Mouse (Mus musculus): ENCODE measurements around the gene Igsf8. TPM values are rescaled to one million over a fixed set of nuclear protein-coding genes. Genes with fewer than 3 reads are reported as not detected.

Igsf8 gene
- polyA plus RNA-seq, 1 experiment from 2014 or later: 66.2 TPM

DNA sequence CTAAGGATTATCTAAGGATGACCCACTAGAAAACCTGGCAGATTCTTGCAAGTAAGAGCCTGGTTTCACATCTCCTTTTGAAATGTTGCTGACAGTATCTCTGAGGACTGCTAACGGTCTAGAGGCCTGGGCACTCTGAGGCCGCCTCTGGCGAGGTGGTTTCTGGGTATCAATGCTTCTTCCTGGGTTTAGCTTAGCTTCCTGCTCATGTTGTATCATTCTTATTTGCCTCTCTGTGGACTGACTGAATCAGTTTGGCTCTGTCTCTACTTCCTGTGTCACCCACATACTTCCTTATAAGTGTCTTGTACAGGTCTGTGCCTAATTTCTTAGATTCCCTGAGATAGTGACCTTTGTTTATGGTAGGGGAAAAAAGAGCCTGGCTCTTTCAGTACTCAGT lies 15.7 kb downstream of the Igsf8 start:
- ATAC-seq (replicated peaks): no peak
- WGBS: 70% methylated on average over 3 of the region's 3 CpGs
- H3K9ac ChIP-seq: no peak overlapping the region
- H3K4me3 ChIP-seq: no peak overlapping the region
- H3K27ac ChIP-seq: no peak overlapping the region
- H3K36me3 ChIP-seq (replicated peaks): no peaks in the 10 kb centered on the region
- H3K27me3 ChIP-seq (replicated peaks): no peaks in the 10 kb centered on the region
- H3K4me2 ChIP-seq: no peak overlapping the region
- H3K9me3 ChIP-seq: no peaks in the 10 kb centered on the region
- peaks cover under 1% of the 10 kb centered on the region; the same call in 1 of the 2 replicates for H3K4me1 ChIP-seq

DNA sequence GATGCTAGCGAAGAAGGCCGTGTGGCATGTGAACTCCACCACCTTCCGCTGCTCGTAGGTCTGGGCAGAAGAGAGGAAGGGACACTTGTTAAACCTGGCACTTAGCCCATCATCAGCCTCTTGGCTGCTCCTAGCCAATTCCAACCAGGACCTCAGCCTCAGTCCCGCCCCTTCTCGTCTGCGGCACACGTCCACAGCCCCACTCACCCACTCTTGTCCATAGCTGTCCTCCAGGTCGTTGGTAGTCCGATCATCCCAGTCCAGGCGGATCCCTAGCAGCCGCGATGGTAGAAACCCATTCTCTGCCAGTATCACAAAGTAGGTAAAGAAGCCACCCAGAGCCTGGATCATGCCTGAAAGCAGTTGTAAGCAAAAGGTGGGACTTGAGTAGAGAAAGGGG lies 16.9 kb downstream of the Igsf8 start:
- no peaks in the 10 kb centered on the region for H3K36me3 ChIP-seq (replicated peaks)
- H3K4me3 ChIP-seq: no peak overlapping the region
- H3K9me3 ChIP-seq: no peaks in the 10 kb centered on the region
- H3K4me2 ChIP-seq: no peak overlapping the region
- H3K4me1 ChIP-seq: no peaks in the 10 kb centered on the region; the same call in 1 of the 2 replicates
- H3K9ac ChIP-seq: no peak overlapping the region
- H3K27me3 ChIP-seq (replicated peaks): no peaks in the 10 kb centered on the region
- 93% methylated on average over 13 of the region's 13 CpGs for WGBS
- ATAC-seq (replicated peaks): no peak
- H3K27ac ChIP-seq: no peak overlapping the region

DNA sequence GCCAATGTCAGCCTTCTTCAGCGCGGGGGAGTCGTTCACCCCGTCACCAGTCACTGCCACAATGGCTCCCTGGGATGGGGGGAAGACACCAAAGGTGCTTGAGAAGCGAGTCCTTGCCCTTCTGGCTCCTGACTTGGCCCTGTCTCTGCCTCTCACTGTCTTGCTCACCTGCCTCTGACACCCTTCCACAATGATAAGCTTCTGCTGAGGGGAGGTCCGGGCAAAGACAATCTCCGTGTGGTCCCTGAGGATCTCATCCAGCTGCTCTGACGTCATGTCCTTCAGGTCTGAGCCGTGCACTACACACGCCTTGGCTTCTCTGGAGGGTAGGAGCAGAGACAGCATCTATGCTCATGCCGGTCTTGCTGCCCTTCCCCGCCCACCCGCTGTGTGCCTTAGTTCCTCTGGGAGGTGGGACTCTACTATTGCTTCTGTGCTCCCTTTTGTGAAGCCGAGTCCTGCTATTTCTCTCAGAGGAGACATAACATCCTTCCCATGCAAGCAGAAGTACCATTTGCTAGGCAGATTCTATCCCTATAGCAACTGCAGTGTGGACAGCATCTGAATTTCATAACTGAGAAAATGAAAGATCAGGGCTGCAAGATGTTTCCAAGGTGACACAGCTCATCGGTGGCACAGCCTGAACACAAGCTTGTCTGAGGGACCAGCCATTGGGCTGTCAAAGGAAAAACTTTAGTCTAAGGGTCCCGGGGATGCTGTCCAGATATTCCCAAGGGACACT lies 18.5 kb downstream of the Igsf8 start:
- ATAC-seq (replicated peaks): peak; percentile 46

DNA sequence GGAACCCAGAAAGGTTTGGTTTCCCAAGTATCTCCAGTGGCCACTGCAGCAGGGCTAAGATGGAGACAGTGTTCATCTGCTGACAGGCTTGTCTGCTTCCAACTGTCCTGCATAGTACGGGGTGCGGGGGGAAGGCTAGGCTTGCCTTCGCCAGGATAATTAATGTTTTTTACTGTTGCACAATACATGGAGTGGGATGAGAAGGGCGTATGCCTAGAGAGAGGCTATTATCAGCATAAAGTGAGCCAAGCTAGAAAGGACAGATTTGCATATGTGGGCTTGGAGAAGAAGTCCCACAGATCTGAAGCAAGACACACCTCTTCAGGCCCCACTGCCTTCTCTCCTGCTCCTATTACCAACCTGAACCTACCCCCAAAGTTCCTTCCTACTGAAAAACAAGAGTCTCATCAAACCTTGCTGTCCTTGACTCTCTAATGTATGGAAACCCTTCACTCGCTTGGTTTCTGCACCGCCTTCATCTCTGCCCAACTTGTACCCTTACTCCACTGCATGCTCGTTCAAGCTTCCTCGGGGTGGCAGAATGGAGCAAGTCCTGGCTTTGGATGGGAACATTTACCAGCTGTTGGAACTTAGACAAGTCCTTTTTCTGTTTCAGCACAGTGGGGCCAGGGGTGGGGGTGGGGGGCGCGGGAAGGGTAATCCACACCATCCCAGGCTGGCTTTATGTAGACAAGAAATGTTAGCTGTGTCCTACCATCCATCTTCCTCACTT lies 20.2 kb downstream of the Igsf8 start:
- no peaks in the 10 kb centered on the region for H3K27me3 ChIP-seq (replicated peaks)
- H3K9me3 ChIP-seq: no peaks in the 10 kb centered on the region
- no peak overlapping the region for H3K27ac ChIP-seq
- ATAC-seq (replicated peaks): no peak
- WGBS: 86% methylated on average over 10 of the region's 10 CpGs
- H3K4me1 ChIP-seq: no peaks in the 10 kb centered on the region; the same call in 1 of the 2 replicates
- no peak overlapping the region for H3K9ac ChIP-seq
- no peaks in the 10 kb centered on the region for H3K36me3 ChIP-seq (replicated peaks)
- H3K4me2 ChIP-seq: no peak overlapping the region
- H3K4me3 ChIP-seq: no peak overlapping the region

More for the DNA sequence above, 18.5 kb downstream of the Igsf8 start:
- Histone ChIP-seq H3K4me1 (no peaks in the 10 kb centered on the region; the same call in 1 of the 2 replicates), H3K9me3 (no peaks in the 10 kb centered on the region), H3K4me2 (no peak overlapping the region), H3K4me3 (no peak overlapping the region), H3K9ac (no peak overlapping the region), H3K36me3 (replicated peaks) (no peaks in the 10 kb centered on the region), H3K27me3 (replicated peaks) (no peaks in the 10 kb centered on the region), H3K27ac (0 out of 2 replicates have a peak overlapping the region, but pooled peaks have one; percentile 30)
- 73% methylated on average over 16 of the region's 16 CpGs for WGBS

GRCm38 (mm10) chr1:172283073-172283472 lies 21.6 kb downstream of the Igsf8 start:
- H3K4me3 ChIP-seq: no peak overlapping the region
- ATAC-seq (replicated peaks): no peak
- no peaks in the 10 kb centered on the region for H3K9me3 ChIP-seq
- H3K36me3 ChIP-seq (replicated peaks): no peaks in the 10 kb centered on the region
- no peak overlapping the region for H3K9ac ChIP-seq
- WGBS: 90% methylated on average over 6 of the region's 6 CpGs
- no peaks in the 10 kb centered on the region; the same call in 1 of the 2 replicates for H3K4me1 ChIP-seq
- no peak overlapping the region for H3K27ac ChIP-seq
- no peak overlapping the region for H3K4me2 ChIP-seq
- no peaks in the 10 kb centered on the region for H3K27me3 ChIP-seq (replicated peaks)

DNA sequence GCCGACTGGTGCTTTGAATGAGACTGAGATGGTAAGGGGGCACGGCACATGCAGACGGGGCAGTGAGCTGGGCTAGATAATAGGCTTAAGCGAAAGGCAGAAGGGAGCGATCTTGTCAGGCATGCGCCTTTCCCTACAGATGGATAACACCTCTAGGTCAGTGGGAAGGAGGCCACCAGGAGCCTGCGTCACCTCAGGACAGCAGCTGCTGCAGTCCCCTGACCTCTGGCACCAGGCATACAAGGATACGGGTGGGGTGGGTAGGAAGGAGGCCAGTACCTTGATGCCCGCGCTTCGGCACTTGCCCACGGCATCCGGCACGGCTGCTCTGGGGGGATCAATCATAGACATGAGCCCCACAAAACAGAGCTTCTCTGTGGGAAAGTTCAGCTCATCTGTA lies 22.8 kb downstream of the Igsf8 start:
- Histone ChIP-seq H3K9me3 (no peaks in the 10 kb centered on the region), H3K4me1 (no peaks in the 10 kb centered on the region; the same call in 1 of the 2 replicates), H3K9ac (no peak overlapping the region), H3K27me3 (replicated peaks) (no peaks in the 10 kb centered on the region), H3K4me3 (no peak overlapping the region), H3K4me2 (no peak overlapping the region), H3K27ac (no peak overlapping the region), H3K36me3 (replicated peaks) (no peaks in the 10 kb centered on the region)
- no peak for ATAC-seq (replicated peaks)
- WGBS: 85% methylated on average over 14 of the region's 14 CpGs

- ATAC-seq (replicated peaks): no peak
- WGBS: 86% methylated on average over 5 of the region's 5 CpGs
- no peaks in the 10 kb centered on the region for H3K4me1 ChIP-seq
Measured at GRCm38 (mm10) chr1:172286740-172287139, 25.3 kb downstream of the Igsf8 start.

DNA sequence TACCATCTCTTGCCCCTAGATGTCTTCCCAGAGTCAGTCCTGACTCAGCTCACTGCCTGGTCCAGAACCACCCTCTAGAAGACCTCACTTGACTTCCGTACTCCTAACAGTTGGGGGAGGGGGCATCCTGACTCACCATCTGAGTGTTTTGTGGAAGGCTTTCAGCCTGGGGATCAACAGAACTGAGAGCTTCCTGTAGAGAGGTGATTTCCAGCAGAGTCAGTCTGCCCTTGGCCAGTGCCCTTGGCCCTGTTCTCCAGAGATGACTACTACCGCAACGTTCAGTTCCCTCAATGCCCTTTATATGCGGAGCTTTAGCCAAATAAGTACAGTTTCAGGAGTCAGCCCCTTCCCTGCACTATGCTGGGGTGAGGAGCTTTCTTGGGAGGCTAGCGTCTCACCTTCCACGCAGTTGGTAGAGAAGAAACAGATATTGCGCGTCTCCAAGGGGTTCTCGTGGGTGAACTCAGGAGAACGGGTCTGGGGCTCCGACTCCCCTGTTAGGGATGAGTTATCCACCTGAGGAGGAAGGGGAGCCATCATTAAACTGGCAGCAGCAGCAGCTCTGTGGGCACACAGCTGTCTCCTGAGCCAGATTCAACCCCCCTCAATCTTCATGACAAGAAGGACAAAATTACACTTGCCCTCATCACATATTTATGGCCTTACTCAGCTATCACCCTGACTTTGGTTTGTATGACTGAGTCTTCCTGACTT lies 27.6 kb downstream of the Igsf8 start:
- no peak overlapping the region for H3K9ac ChIP-seq
- H3K27ac ChIP-seq: no peak overlapping the region
- H3K4me3 ChIP-seq: no peak overlapping the region
- H3K9me3 ChIP-seq: no peaks in the 10 kb centered on the region
- H3K4me2 ChIP-seq: no peak overlapping the region
- no peaks in the 10 kb centered on the region for H3K27me3 ChIP-seq (replicated peaks)
- H3K36me3 ChIP-seq (replicated peaks): no peaks in the 10 kb centered on the region
- no peak for ATAC-seq (replicated peaks)
- WGBS: 92% methylated on average over 11 of the region's 11 CpGs
- no peaks in the 10 kb centered on the region for H3K4me1 ChIP-seq

More at GRCm38 (mm10) chr1:172286740-172287139, 25.3 kb downstream of the Igsf8 start:
- Histone ChIP-seq H3K36me3 (replicated peaks) (no peaks in the 10 kb centered on the region), H3K27me3 (replicated peaks) (no peaks in the 10 kb centered on the region), H3K4me3 (no peak overlapping the region), H3K9ac (no peak overlapping the region), H3K9me3 (no peaks in the 10 kb centered on the region), H3K27ac (no peak overlapping the region), H3K4me2 (no peak overlapping the region)

GRCm38 (mm10) chr1:172289617-172289946 lies 28.1 kb downstream of the Igsf8 start:
- ATAC-seq (replicated peaks): no peak
- WGBS: 92% methylated on average over 3 of the region's 3 CpGs
- no peaks in the 10 kb centered on the region for H3K9me3 ChIP-seq

GRCm38 (mm10) chr1:172292880-172293279 lies 31.4 kb downstream of the Igsf8 start:
- Histone ChIP-seq H3K27ac (no peak overlapping the region), H3K36me3 (replicated peaks) (no peaks in the 10 kb centered on the region), H3K9me3 (no peaks in the 10 kb centered on the region), H3K9ac (no peak overlapping the region), H3K4me1 (peaks cover 7% of the 10 kb centered on the region; the same call in 1 of the 2 replicates), H3K4me3 (no peak overlapping the region), H3K27me3 (replicated peaks) (no peaks in the 10 kb centered on the region), H3K4me2 (no peak overlapping the region)
- WGBS: 81% methylated on average over 2 of the region's 2 CpGs
- ATAC-seq (replicated peaks): no peak

More at GRCm38 (mm10) chr1:172289617-172289946, 28.1 kb downstream of the Igsf8 start:
- H3K4me2 ChIP-seq: no peak overlapping the region
- H3K4me3 ChIP-seq: no peak overlapping the region
- H3K9ac ChIP-seq: no peak overlapping the region
- no peaks in the 10 kb centered on the region for H3K36me3 ChIP-seq (replicated peaks)
- no peaks in the 10 kb centered on the region for H3K27me3 ChIP-seq (replicated peaks)
- H3K4me1 ChIP-seq: 0 out of 2 replicates have a peak, but pooled peaks cover 2% of the 10 kb centered on the region
- no peak overlapping the region for H3K27ac ChIP-seq

DNA sequence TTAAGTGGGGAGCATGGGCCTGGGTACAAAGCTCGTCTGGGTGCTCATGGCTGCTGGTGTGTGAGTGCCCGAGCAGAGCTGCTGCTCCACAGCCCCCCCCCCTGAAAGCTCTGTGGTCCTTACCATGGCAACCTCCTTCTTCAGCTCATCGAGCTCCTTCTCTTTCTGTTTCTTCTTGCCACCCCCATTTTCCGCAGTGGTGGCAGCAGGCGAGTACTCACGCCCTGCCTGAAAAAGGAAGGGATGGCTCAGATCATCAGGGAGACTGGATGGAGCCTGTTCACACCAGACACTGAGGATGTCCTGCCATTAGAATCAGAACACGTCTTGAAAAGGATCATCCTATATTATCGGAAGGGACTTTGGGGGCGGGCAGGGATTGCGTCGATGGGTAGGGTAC lies 32.0 kb downstream of the Igsf8 start:
- Histone ChIP-seq H3K4me2 (no peak overlapping the region), H3K27me3 (replicated peaks) (no peaks in the 10 kb centered on the region), H3K27ac (no peak overlapping the region), H3K4me1 (peaks cover 7% of the 10 kb centered on the region; the same call in 1 of the 2 replicates), H3K9me3 (no peaks in the 10 kb centered on the region), H3K36me3 (replicated peaks) (no peaks in the 10 kb centered on the region), H3K4me3 (no peak overlapping the region), H3K9ac (no peak overlapping the region)
- ATAC-seq (replicated peaks): no peak
- WGBS: 82% methylated on average over 11 of the region's 11 CpGs

DNA sequence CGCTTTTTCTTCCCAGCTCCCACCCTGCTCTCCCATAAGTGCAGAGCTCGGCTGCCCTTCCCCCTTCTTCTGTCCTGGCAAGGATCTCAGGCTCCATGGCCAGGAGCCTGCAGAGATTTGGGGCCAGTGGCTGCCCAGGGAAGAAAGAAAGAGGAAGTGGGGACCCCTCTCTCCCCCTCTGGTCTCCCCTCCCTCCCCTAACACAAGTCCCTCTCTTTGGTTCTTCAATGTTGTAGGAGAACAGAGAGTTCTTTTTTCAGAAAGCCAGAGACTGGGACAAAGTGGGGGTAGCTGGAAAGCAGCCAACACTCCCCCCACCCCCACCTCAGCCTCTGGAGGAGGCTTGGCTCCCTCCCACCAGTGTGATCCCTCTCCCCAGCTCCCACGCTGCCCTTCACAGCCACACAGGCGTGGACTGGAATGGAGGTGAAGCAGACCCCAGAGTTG lies 34.3 kb downstream of the Igsf8 start:
- WGBS: 35% methylated on average over 4 of the region's 4 CpGs
- Histone ChIP-seq H3K4me3 (peak overlapping the region; percentile 22; the same call in 1 of the 2 replicates), H3K9ac (no peak overlapping the region)

More for the DNA sequence above, 34.3 kb downstream of the Igsf8 start:
- peaks cover 8% of the 10 kb centered on the region for H3K4me1 ChIP-seq
- H3K36me3 ChIP-seq (replicated peaks): no peaks in the 10 kb centered on the region
- H3K27me3 ChIP-seq (replicated peaks): no peaks in the 10 kb centered on the region
- no peaks in the 10 kb centered on the region for H3K9me3 ChIP-seq
- ATAC-seq (replicated peaks): peak; percentile 73
- H3K4me2 ChIP-seq: peak overlapping the region; percentile 28; the same call in 1 of the 2 replicates
- H3K27ac ChIP-seq: peak overlapping the region; percentile 72
